1 mouse cellular context compared by ENCODE assay signal in the genomic region with DNA sequence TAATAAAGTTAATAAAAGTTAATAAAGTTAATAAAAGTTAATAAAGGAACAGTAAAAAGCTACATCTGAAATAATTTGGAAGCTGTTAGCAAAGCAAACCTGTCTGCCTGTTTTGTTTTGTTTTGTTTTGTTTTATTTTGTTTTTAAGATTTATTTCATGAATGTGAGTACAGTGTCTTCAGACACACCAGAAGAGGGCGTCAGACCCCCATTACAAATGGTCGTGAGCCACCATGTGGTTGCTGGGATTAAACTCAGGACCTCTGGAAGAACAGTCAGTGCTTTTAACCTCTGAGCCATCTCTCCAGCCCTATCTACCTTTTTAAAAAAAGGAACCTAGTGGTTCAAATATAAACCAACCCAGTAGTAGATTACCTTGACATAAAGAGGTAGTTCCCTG.
A peak's percentile ranks its signal among the peaks of the same experiment; 100 is the strongest.
TF ChIP-seq lines count a peak whose summit lies in the region.

No protein-coding gene starts in this region.

TF ChIP-seq in MEL, 35 proteins besides CTCF, POLR2A, EP300 and RAD21:
- TF ChIP-seq MAFK (IDR thresholded peaks at IDR 0.05; ENCODE audit: borderline replicate concordance, low read depth, low read length) (no peak), BHLHE40 (IDR thresholded peaks at IDR 0.05; ENCODE audit: borderline replicate concordance, low read depth, low read length) (no peak), GABPA (IDR thresholded peaks at IDR 0.05; ENCODE audit: low read depth, low read length) (no peak), SMC3 (IDR thresholded peaks at IDR 0.05; ENCODE audit: low read depth, low read length) (peak; percentile 52), SIN3A (IDR thresholded peaks at IDR 0.05; ENCODE audit: low read length) (no peak), ZKSCAN1 (IDR thresholded peaks at IDR 0.05; ENCODE audit: low read depth, low read length) (peak; percentile 54; the same call in 1 of the 2 replicates), MEF2A (IDR thresholded peaks at IDR 0.05; ENCODE audit: extremely low read depth, insufficient replicate concordance, low read depth, low read length, poor library complexity, severe bottlenecking) (no peak), ELF1 (IDR thresholded peaks at IDR 0.05; ENCODE audit: low read depth, low read length) (no peak), MYC (IDR thresholded peaks at IDR 0.05; ENCODE audit: low read depth, low read length) (peak; percentile 36; the same call in 1 of the 2 replicates), MAZ (IDR thresholded peaks at IDR 0.05; ENCODE audit: low read depth, low read length) (no peak), ZC3H11A (IDR thresholded peaks at IDR 0.05; ENCODE audit: low read depth, low read length) (peak; percentile 38; the same call in 1 of the 2 replicates), ETS1 (IDR thresholded peaks at IDR 0.05; ENCODE audit: low read depth, low read length) (no peak), CHD2 (IDR thresholded peaks at IDR 0.05; ENCODE audit: low read length) (no peak), TBP (IDR thresholded peaks at IDR 0.05; ENCODE audit: low read depth, low read length) (no peak)
